Mouse (Mus musculus): Measurements from ENCODE around the gene Msx1. TPM values are rescaled to one million over a fixed set of nuclear protein-coding genes. Genes with fewer than 3 reads are reported as not detected.
"Not testable (repeated sequence)": the region's sequence is repeated elsewhere in the genome, so short reads cannot be mapped to it uniquely, and the experiment has no call there.

Msx1 gene
- total and polyA plus RNA-seq, 2 experiments = 0.05 to 0.28 TPM

- Histone ChIP-seq H3K27ac (replicated peaks; ENCODE audit: insufficient read depth, low read depth, low read length) (no peak overlapping the region), H3K4me1 (ENCODE audit: control insufficient read depth, insufficient read depth, low read length) (no peaks in the 10 kb centered on the region), H3K79me2 (ENCODE audit: control insufficient read depth, insufficient read depth, low read length) (no peaks in the 10 kb centered on the region), H3K36me3 (ENCODE audit: control insufficient read depth, insufficient read depth, low read length) (no peaks in the 10 kb centered on the region), H3K4me3 (ENCODE audit: insufficient read depth, low read depth, low read length) (no peak overlapping the region), H3K27me3 (ENCODE audit: control insufficient read depth, insufficient read depth, low read length) (peaks cover 12% of the 10 kb centered on the region; the same call in 1 of the 2 replicates), H3K9ac (ENCODE audit: low read depth, low read length) (no peak overlapping the region)
- no peak for TF ChIP-seq POLR2A (IDR thresholded peaks at IDR 0.05; ENCODE audit: extremely low read depth, insufficient read depth, low read length)
- TF ChIP-seq CTCF (IDR thresholded peaks at IDR 0.05; ENCODE audit: low read depth, low read length) = no peak
- WGBS = 14% methylated on average over 6 of the region's 6 CpGs
- no peak for DNase-seq (ENCODE audit: extremely low read depth, low read depth, low spot score)
Measured at GRCm38 (mm10) chr5:37835590-37836266, 11.3 kb upstream of the Msx1 start.

- Histone ChIP-seq H3K27ac (replicated peaks; ENCODE audit: insufficient read depth, low read depth, low read length) (no peak overlapping the region), H3K36me3 (ENCODE audit: control insufficient read depth, insufficient read depth, low read length) (no peaks in the 10 kb centered on the region), H3K27me3 (ENCODE audit: control insufficient read depth, insufficient read depth, low read length) (peaks cover 24% of the 10 kb centered on the region; the same call in 1 of the 2 replicates), H3K9ac (ENCODE audit: low read depth, low read length) (no peak overlapping the region), H3K4me3 (ENCODE audit: insufficient read depth, low read depth, low read length) (no peak overlapping the region), H3K79me2 (ENCODE audit: control insufficient read depth, insufficient read depth, low read length) (no peaks in the 10 kb centered on the region), H3K4me1 (ENCODE audit: control insufficient read depth, insufficient read depth, low read length) (no peaks in the 10 kb centered on the region)
- TF ChIP-seq CTCF (IDR thresholded peaks at IDR 0.05; ENCODE audit: low read depth, low read length) (no peak), POLR2A (IDR thresholded peaks at IDR 0.05; ENCODE audit: extremely low read depth, insufficient read depth, low read length) (no peak)
- no peak for DNase-seq (ENCODE audit: extremely low read depth, low read depth, low spot score)
- 21% methylated on average over 6 of the region's 6 CpGs for WGBS
Measured at GRCm38 (mm10) chr5:37832766-37833165, 8.4 kb upstream of the Msx1 start.

- no peaks in the 10 kb centered on the region for H3K36me3 ChIP-seq (ENCODE audit: control insufficient read depth, insufficient read depth, low read length)
- no peaks in the 10 kb centered on the region for H3K4me1 ChIP-seq (ENCODE audit: control insufficient read depth, insufficient read depth, low read length)
- 8% methylated on average over 13 of the region's 13 CpGs for WGBS
- peaks cover 28% of the 10 kb centered on the region; the same call in 1 of the 2 replicates for H3K27me3 ChIP-seq (ENCODE audit: control insufficient read depth, insufficient read depth, low read length)
- H3K4me3 ChIP-seq (ENCODE audit: insufficient read depth, low read depth, low read length) = no peak overlapping the region
- no peaks in the 10 kb centered on the region for H3K79me2 ChIP-seq (ENCODE audit: control insufficient read depth, insufficient read depth, low read length)
- no peak overlapping the region for H3K27ac ChIP-seq (replicated peaks; ENCODE audit: insufficient read depth, low read depth, low read length)
- TF ChIP-seq CTCF (IDR thresholded peaks at IDR 0.05; ENCODE audit: low read depth, low read length) = no peak
- no peak for TF ChIP-seq POLR2A (IDR thresholded peaks at IDR 0.05; ENCODE audit: extremely low read depth, insufficient read depth, low read length)
- no peak for DNase-seq (ENCODE audit: extremely low read depth, low read depth, low spot score)
- H3K9ac ChIP-seq (ENCODE audit: low read depth, low read length) = no peak overlapping the region
Measured at GRCm38 (mm10) chr5:37832031-37832430, 7.6 kb upstream of the Msx1 start.

GRCm38 (mm10) chr5:37830436-37830835 lies 6.1 kb upstream of the Msx1 start:
- not testable (repeated sequence) for H3K9ac ChIP-seq (ENCODE audit: low read depth, low read length); DNase-seq (ENCODE audit: extremely low read depth, low read depth, low spot score); H3K4me1 ChIP-seq (ENCODE audit: control insufficient read depth, insufficient read depth, low read length); H3K79me2 ChIP-seq (ENCODE audit: control insufficient read depth, insufficient read depth, low read length); H3K27ac ChIP-seq (replicated peaks; ENCODE audit: insufficient read depth, low read depth, low read length); H3K4me3 ChIP-seq (ENCODE audit: insufficient read depth, low read depth, low read length); H3K36me3 ChIP-seq (ENCODE audit: control insufficient read depth, insufficient read depth, low read length)
- peaks cover 38% of the 10 kb centered on the region; the same call in 1 of the 2 replicates for H3K27me3 ChIP-seq (ENCODE audit: control insufficient read depth, insufficient read depth, low read length)
- WGBS = 26% methylated on average over 6 of the region's 7 CpGs

- Histone ChIP-seq H3K4me1 (ENCODE audit: control insufficient read depth, insufficient read depth, low read length) (no peaks in the 10 kb centered on the region), H3K4me3 (ENCODE audit: insufficient read depth, low read depth, low read length) (no peak overlapping the region), H3K79me2 (ENCODE audit: control insufficient read depth, insufficient read depth, low read length) (no peaks in the 10 kb centered on the region), H3K27ac (replicated peaks; ENCODE audit: insufficient read depth, low read depth, low read length) (no peak overlapping the region), H3K27me3 (ENCODE audit: control insufficient read depth, insufficient read depth, low read length) (peaks cover 40% of the 10 kb centered on the region; the same call in 1 of the 2 replicates), H3K36me3 (ENCODE audit: control insufficient read depth, insufficient read depth, low read length) (no peaks in the 10 kb centered on the region), H3K9ac (ENCODE audit: low read depth, low read length) (no peak overlapping the region)
- no peak for DNase-seq (ENCODE audit: extremely low read depth, low read depth, low spot score)
- 8% methylated on average over 4 of the region's 4 CpGs for WGBS
- no peak for TF ChIP-seq POLR2A (IDR thresholded peaks at IDR 0.05; ENCODE audit: extremely low read depth, insufficient read depth, low read length)
Measured at GRCm38 (mm10) chr5:37829926-37830325, 5.5 kb upstream of the Msx1 start.

GRCm38 (mm10) chr5:37829296-37829670 lies 4.9 kb upstream of the Msx1 start:
- no peak overlapping the region for H3K27ac ChIP-seq (replicated peaks; ENCODE audit: insufficient read depth, low read depth, low read length)
- no peak overlapping the region for H3K9ac ChIP-seq (ENCODE audit: low read depth, low read length)
- H3K79me2 ChIP-seq (ENCODE audit: control insufficient read depth, insufficient read depth, low read length) = no peaks in the 10 kb centered on the region
- no peak overlapping the region for H3K4me3 ChIP-seq (ENCODE audit: insufficient read depth, low read depth, low read length)
- TF ChIP-seq POLR2A (IDR thresholded peaks at IDR 0.05; ENCODE audit: extremely low read depth, insufficient read depth, low read length) (no peak), CTCF (IDR thresholded peaks at IDR 0.05; ENCODE audit: low read depth, low read length) (no peak)
- H3K27me3 ChIP-seq (ENCODE audit: control insufficient read depth, insufficient read depth, low read length) = peaks cover 44% of the 10 kb centered on the region
- WGBS = 8% methylated on average over 10 of the region's 10 CpGs
- H3K4me1 ChIP-seq (ENCODE audit: control insufficient read depth, insufficient read depth, low read length) = no peaks in the 10 kb centered on the region
- DNase-seq (ENCODE audit: extremely low read depth, low read depth, low spot score) = no peak
- no peaks in the 10 kb centered on the region for H3K36me3 ChIP-seq (ENCODE audit: control insufficient read depth, insufficient read depth, low read length)

All from liver, adult 2 months (tissue).